Mouse (Mus musculus): ENCODE measurements around the gene Ctsw. TPM values are rescaled to one million over a fixed set of nuclear protein-coding genes. Genes with fewer than 3 reads are reported as not detected.

The Ctsw gene
- polyA plus RNA-seq, 1 experiment from 2014 or later = 3.9 TPM

DNA sequence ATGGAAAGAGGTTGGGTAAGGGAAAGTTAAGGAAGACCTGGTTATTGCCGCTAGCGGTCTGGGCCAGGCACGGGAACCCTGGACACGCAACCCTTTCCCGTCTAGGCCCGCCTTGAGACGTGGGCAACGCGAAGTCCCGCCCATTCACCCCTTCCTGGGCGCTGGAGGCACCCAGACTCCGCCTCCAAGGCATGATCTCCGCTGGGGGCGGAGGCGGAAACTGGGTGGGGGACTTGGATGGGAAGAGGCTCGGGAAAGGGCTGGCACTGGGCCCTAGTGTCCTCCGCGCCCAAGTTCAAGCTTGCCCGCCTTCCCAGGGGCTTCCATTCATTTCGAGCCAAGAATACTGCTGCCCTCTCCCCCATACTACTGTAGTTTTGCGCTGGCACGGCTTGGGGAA lies 5.4 kb upstream of the Ctsw start, which contains the start of gene Efemp2:
Gene Efemp2 (plus strand): TSS at position 235 of the 400 bp plus-strand sequence.
- Histone ChIP-seq H3K4me3 (peak within 1 kb of the TSS; percentile 63), H3K27me3 (no peaks in the 10 kb centered on the region), H3K9ac (replicated peaks) (peak within 1 kb of the TSS; percentile 92), H3K4me1 (peaks cover 25% of the 10 kb centered on the region), H3K36me3 (peaks cover 6% of the 10 kb centered on the region; the same call in 1 of the 2 replicates), H3K9me3 (no peaks in the 10 kb centered on the region), H3K4me2 (replicated peaks) (peak within 1 kb of the TSS; percentile 97), H3K27ac (replicated peaks) (peak within 1 kb of the TSS; percentile 71)
- WGBS = under 1% methylated on average over 22 of the region's 22 CpGs
- peak; percentile 59 for ATAC-seq (ENCODE audit: low FRiP score, low read depth)

DNA sequence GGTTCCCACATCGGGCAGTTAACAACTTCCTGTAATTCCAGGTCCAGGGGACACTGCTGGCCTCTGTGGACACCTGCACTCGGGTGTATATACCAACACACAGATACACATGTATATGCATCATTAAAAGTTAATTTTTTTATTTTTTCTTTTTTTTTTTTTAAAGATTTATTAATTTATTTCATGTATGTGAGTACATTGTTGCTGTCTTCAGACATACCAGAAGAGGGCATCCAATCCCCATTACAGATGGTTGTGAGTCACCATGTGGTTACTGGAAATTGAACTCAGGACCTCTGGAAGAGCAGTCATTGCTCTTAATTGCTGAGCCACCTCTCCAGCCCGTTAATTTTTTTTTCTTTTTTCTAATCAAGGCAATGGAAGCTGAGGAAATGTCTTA lies 4.5 kb upstream of the Ctsw start:
- H3K4me2 ChIP-seq (replicated peaks) = no peak overlapping the region
- WGBS = 82% methylated on average over 3 of the region's 3 CpGs
- ATAC-seq (ENCODE audit: low FRiP score, low read depth) = no peak

DNA sequence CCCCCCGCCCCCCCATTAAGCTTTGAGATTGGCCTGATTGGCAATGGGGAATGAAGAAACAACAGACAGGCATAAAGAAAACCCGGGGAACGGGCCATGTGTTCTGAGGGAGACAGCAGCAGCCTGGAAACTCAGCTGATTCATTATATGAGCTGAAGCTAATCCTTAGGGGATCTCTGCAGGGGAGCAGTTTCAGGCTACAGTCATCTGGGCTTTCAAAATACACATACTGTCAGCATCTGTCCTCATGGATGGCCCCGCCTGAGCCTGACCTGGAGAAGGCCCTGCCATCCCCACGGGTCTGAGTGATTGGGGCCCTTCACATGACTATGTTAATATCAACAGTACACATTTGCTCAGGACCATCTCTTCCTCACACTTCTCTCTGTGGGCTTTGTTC lies 3.5 kb upstream of the Ctsw start:
- Histone ChIP-seq H3K27ac (replicated peaks) (no peak overlapping the region; the same call in 1 of the 2 replicates), H3K9ac (replicated peaks) (no peak overlapping the region), H3K36me3 (peaks cover 10% of the 10 kb centered on the region), H3K27me3 (no peaks in the 10 kb centered on the region), H3K4me1 (peaks cover 25% of the 10 kb centered on the region), H3K4me2 (replicated peaks) (no peak overlapping the region), H3K9me3 (no peaks in the 10 kb centered on the region), H3K4me3 (no peak overlapping the region)
- 49% methylated on average over 5 of the region's 5 CpGs for WGBS
- no peak for ATAC-seq (ENCODE audit: low FRiP score, low read depth)

More for the DNA sequence above, 4.5 kb upstream of the Ctsw start:
- Histone ChIP-seq H3K27me3 (no peaks in the 10 kb centered on the region), H3K4me1 (peaks cover 25% of the 10 kb centered on the region), H3K4me3 (no peak overlapping the region), H3K27ac (replicated peaks) (no peak overlapping the region), H3K36me3 (peaks cover 3% of the 10 kb centered on the region; the same call in 1 of the 2 replicates), H3K9me3 (no peaks in the 10 kb centered on the region), H3K9ac (replicated peaks) (no peak overlapping the region)

DNA sequence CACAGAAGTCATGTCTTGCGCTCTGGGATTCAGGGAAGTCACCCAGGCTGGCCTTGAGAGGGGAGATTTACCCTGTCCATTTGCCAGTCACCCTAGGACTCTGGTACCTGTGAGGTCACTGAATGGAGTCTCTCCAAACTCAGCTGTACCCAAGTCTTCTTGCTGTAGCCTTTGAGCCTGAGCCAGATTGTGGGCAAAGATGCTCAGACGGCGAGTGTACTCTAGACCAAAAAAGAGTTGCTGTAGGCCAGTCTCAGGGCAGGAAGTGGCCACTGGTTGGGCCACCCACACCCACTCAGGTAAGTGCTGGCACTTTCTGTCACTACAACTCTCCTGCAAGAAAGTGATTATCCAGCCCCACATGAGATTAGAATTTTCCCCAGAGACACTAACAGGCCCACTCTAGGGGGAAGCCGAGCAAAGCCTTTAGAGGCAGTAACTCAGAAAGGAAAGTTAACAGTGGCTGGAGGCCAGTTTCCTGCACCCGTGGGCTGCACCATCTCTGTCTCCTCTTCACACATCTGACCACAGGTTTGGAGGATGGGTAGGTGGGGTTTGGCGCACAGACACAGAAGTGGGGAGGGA lies 1.3 kb downstream of the Ctsw start:
- H3K4me1 ChIP-seq = peaks cover 10% of the 10 kb centered on the region
- no peaks in the 10 kb centered on the region for H3K27me3 ChIP-seq
- H3K9me3 ChIP-seq = no peaks in the 10 kb centered on the region
- H3K9ac ChIP-seq (replicated peaks) = no peak overlapping the region
- no peak overlapping the region for H3K27ac ChIP-seq (replicated peaks)
- no peak overlapping the region for H3K4me3 ChIP-seq
- no peak overlapping the region for H3K4me2 ChIP-seq (replicated peaks)
- WGBS = 93% methylated on average over 6 of the region's 6 CpGs
- no peak for ATAC-seq (ENCODE audit: low FRiP score, low read depth)
- H3K36me3 ChIP-seq = peaks cover 46% of the 10 kb centered on the region

DNA sequence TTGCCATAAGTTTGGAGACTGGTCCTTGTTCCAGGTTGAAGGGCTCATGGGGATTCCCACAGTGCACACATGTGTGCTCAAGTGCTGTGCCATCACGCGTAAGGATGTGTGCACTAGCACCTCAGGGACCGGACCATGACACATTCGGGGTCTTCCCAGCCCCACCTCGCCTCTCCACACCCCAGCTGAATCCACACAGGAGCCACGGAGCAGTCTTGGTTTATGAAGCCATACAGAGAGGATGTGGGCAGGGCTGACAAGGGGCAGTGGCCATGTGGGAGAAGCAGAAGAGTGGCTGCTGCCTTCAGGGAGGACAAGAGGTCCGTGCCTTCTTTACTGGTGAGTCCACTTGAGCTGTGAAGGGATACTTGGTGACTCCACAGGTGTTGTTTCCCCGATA lies 3.3 kb downstream of the Ctsw start:
- Histone ChIP-seq H3K4me2 (replicated peaks) (no peak overlapping the region), H3K27me3 (no peaks in the 10 kb centered on the region), H3K36me3 (peaks cover 46% of the 10 kb centered on the region), H3K27ac (replicated peaks) (no peak overlapping the region), H3K4me3 (no peak overlapping the region), H3K9ac (replicated peaks) (no peak overlapping the region), H3K9me3 (no peaks in the 10 kb centered on the region), H3K4me1 (peaks cover 22% of the 10 kb centered on the region)
- no peak for ATAC-seq (ENCODE audit: low FRiP score, low read depth)
- 93% methylated on average over 8 of the region's 8 CpGs for WGBS

DNA sequence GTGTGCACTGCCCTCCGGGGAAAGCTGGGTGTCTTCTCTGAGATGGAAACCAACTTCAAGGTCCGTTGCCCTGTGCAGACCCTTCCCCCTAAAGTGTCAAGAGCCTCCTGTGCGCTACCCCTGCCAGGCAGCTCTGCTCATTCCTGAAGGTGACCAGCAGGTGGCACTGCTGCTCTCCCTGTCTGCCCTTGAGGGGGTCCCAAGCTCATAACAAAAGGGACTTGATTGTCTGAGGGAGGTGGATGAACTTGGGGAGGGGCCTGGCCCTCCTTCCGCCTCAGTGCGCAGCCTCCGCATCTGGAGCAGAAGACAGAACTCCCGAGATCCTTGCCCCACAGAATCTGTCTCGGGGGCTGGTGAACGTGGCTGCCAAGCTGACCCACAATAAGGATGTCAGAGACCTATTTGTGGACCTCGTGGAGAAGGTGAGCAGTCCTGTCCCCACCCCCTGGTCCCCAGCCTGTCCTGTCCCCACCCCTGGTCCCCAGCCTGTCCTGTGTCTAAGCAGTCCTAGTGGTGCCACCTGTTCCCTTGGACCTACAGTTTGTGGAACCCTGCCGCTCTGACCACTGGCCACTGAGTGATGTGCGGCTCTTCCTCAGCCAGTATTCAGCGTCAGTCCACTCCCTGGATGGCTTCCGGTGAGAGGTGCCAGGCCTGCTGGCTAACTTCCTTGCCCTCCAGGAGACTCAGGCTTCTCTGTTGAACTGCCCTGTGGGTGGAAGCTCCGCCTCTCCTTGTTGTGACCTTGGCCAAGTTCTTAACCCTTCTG lies 4.3 kb downstream of the Ctsw start:
- H3K27ac ChIP-seq (replicated peaks) = peak overlapping the region; percentile 21; the same call in 1 of the 2 replicates
- peak overlapping the region; percentile 52; the same call in 1 of the 2 replicates for H3K9ac ChIP-seq (replicated peaks)
- peak; percentile 69 for ATAC-seq (ENCODE audit: low FRiP score, low read depth)
- no peaks in the 10 kb centered on the region for H3K9me3 ChIP-seq
- H3K4me1 ChIP-seq = peaks cover 26% of the 10 kb centered on the region
- peaks cover 46% of the 10 kb centered on the region for H3K36me3 ChIP-seq
- H3K4me3 ChIP-seq = peak overlapping the region; percentile 30
- WGBS = 46% methylated on average over 15 of the region's 15 CpGs
- peaks cover 5% of the 10 kb centered on the region for H3K27me3 ChIP-seq
- peak overlapping the region; percentile 46 for H3K4me2 ChIP-seq (replicated peaks)

DNA sequence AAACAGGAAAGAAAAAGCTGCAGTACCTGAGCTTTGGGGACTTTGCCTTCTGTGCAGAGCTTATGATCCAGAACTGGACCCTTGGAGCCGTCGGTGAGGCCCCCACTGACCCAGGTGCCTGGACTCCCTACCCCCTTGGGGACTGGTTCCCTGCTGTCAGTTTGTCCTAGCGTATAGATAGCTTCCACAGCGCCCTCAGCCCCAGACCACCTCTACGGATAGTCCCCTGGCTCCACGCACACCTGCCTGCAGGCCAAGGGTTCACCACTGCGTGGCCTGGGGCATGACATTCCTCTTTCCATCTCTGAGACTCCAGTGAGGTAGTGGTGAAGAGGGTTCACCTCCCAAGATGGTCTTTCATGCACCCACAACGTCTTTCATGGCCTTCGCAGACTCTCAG lies 5.1 kb downstream of the Ctsw start:
- no peak overlapping the region for H3K9ac ChIP-seq (replicated peaks)
- WGBS = 91% methylated on average over 9 of the region's 9 CpGs
- no peak overlapping the region for H3K4me2 ChIP-seq (replicated peaks)
- H3K9me3 ChIP-seq = no peaks in the 10 kb centered on the region
- H3K4me1 ChIP-seq = peaks cover 28% of the 10 kb centered on the region
- H3K27ac ChIP-seq (replicated peaks) = no peak overlapping the region
- H3K36me3 ChIP-seq = peaks cover 46% of the 10 kb centered on the region
- H3K4me3 ChIP-seq = no peak overlapping the region
- peaks cover 13% of the 10 kb centered on the region for H3K27me3 ChIP-seq
- ATAC-seq (ENCODE audit: low FRiP score, low read depth) = no peak

DNA sequence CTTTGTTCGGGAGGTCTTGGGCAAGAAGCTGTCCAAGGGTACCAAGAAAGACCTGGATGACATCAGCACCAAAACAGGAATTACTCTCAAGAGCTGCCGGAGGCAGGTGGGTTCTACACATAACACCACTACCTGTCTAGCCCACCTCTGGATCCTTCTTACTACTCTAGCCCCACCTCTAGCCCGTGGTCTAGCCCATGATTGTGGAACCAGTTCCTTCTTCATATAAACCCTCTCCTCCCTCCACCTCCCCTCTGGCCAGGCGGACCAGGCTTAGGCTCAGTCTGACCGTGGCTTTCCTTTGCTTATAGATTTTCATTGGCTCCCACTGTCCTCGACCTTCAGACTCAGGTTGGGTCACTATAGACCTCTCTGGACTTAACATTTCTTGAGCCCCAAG lies 6.9 kb downstream of the Ctsw start:
- peak overlapping the region; percentile 82; the same call in 1 of the 2 replicates for H3K9ac ChIP-seq (replicated peaks)
- 88% methylated on average over 6 of the region's 6 CpGs for WGBS

DNA sequence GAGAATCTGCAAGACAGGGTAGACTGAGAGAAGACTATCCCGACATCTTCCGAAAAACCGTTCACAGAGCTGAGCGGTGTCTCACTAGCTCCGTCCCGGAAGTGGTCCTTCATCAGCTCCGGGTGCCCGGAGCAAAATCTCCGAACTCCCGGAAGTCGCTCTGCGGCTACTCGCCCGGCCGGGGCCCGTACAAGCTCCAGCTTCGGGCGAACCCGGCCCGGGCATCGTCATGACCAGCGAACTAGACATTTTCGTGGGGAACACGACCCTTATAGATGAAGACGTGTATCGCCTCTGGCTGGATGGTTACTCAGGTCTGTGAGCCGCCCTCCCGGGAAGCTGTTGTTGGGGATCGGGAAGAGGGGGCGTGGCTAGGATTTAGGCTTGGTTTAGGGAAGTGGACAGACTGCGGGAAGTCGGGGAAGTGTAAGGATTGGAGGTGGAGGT lies 7.8 kb downstream of the Ctsw start, which contains the start of gene Fibp:
Gene Fibp (plus strand): TSS at position 151 of the 447 bp plus-strand sequence.
- no peaks in the 10 kb centered on the region for H3K9me3 ChIP-seq
- peak within 1 kb of the TSS; percentile 81 for H3K4me3 ChIP-seq
- H3K9ac ChIP-seq (replicated peaks) = peak within 1 kb of the TSS; percentile 82
- H3K27me3 ChIP-seq = peaks cover 15% of the 10 kb centered on the region
- peaks cover 47% of the 10 kb centered on the region for H3K4me1 ChIP-seq
- H3K36me3 ChIP-seq = peaks cover 22% of the 10 kb centered on the region
- H3K4me2 ChIP-seq (replicated peaks) = peak within 1 kb of the TSS; percentile 98
- under 1% methylated on average over 32 of the region's 32 CpGs for WGBS
- ATAC-seq (ENCODE audit: low FRiP score, low read depth) = peak; percentile 57
- H3K27ac ChIP-seq (replicated peaks) = peak within 1 kb of the TSS; percentile 73

More for the DNA sequence above, 6.9 kb downstream of the Ctsw start:
- Histone ChIP-seq H3K4me2 (replicated peaks) (peak overlapping the region; percentile 98), H3K4me1 (peaks cover 37% of the 10 kb centered on the region), H3K27ac (replicated peaks) (no peak overlapping the region), H3K36me3 (peaks cover 31% of the 10 kb centered on the region), H3K27me3 (peaks cover 15% of the 10 kb centered on the region), H3K9me3 (no peaks in the 10 kb centered on the region), H3K4me3 (peak overlapping the region; percentile 81)
- ATAC-seq (ENCODE audit: low FRiP score, low read depth) = no peak

DNA sequence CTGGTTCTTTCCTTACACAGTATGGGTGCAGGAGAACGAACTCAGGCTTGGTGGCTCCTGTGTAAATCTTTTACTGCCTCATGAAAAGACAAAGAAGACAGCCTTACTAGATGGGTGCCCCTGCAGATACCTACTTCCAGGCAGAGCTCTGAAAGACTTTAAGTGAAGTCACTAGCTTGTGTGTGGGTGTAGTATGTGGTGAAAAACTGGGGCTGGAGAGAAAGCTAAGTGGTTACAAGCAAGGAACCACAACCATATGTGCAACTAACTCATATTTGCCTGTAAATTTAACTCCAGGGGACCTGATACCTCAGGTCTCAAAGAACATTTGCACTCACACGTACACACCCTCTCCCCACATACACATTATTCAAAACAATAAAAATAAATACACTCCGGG lies 8.4 kb downstream of the Ctsw start:
- Histone ChIP-seq H3K4me1 (peaks cover 53% of the 10 kb centered on the region), H3K27ac (replicated peaks) (peak overlapping the region; percentile 73), H3K4me3 (peak overlapping the region; percentile 81), H3K9ac (replicated peaks) (peak overlapping the region; percentile 82), H3K27me3 (peaks cover 15% of the 10 kb centered on the region), H3K4me2 (replicated peaks) (peak overlapping the region; percentile 98), H3K36me3 (peaks cover 16% of the 10 kb centered on the region), H3K9me3 (no peaks in the 10 kb centered on the region)
- ATAC-seq (ENCODE audit: low FRiP score, low read depth) = no peak
- WGBS = 28% methylated on average over 3 of the region's 3 CpGs

DNA sequence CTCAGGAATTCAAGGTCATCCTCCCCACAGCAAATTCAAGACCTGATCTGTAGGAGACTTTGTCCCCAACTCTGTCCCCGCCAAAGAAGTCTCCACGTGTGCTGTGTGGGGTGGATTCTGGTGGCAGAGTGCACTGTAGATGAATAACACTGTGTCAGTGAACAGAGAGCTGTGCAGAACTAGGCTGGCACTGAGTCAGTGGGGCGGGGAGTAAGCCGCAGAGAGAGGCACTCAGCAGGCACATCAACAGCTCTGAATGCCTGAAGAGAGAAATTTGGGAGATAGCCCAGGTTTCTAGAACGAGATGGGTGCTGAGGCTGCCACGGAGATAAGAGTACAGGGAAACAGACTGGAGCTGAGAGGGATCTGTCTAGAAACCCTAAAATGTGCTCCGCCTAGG lies 9.3 kb downstream of the Ctsw start:
- WGBS = 73% methylated on average over 7 of the region's 7 CpGs
- Histone ChIP-seq H3K4me1 (peaks cover 47% of the 10 kb centered on the region), H3K9me3 (no peaks in the 10 kb centered on the region)

More for the DNA sequence above, 9.3 kb downstream of the Ctsw start:
- no peak overlapping the region for H3K4me3 ChIP-seq
- no peak overlapping the region for H3K27ac ChIP-seq (replicated peaks)
- H3K4me2 ChIP-seq (replicated peaks) = no peak overlapping the region
- no peak for ATAC-seq (ENCODE audit: low FRiP score, low read depth)
- peaks cover 19% of the 10 kb centered on the region for H3K36me3 ChIP-seq
- H3K27me3 ChIP-seq = peaks cover 15% of the 10 kb centered on the region
- H3K9ac ChIP-seq (replicated peaks) = no peak overlapping the region

All from midbrain, embryonic 12.5 days (tissue).